Mouse (Mus musculus): ENCODE data around the gene Pmel. TPM values are rescaled to one million over a fixed set of nuclear protein-coding genes. Genes with fewer than 3 reads are reported as not detected.
A peak's percentile ranks its signal among the peaks of the same experiment; 100 is the strongest.

Pmel gene
- polyA plus RNA-seq, 1 experiment from 2014 or later, result 0.87 TPM

GRCm38 (mm10) chr10:128743235-128743634, 39.2 kb downstream of the Pmel start:
- DNase-seq (ENCODE audit: low spot score) (no peak), ATAC-seq (ENCODE audit: insufficient number of reproducible peaks, low FRiP score, low TSS enrichment, low read depth) (no peak)
- peak overlapping the region; percentile 54 for H3K4me3 ChIP-seq (ENCODE audit: low read depth, low read length)
- no peaks in the 10 kb centered on the region for H3K36me3 ChIP-seq (ENCODE audit: control insufficient read depth, insufficient read depth, low read length)
- H3K4me2 ChIP-seq (ENCODE audit: low read depth, severe bottlenecking), result peak overlapping the region; percentile 71
- peaks cover 15% of the 10 kb centered on the region for H3K27me3 ChIP-seq (ENCODE audit: control insufficient read depth, insufficient read depth, low read length)
- H3K4me1 ChIP-seq (ENCODE audit: control insufficient read depth, insufficient read depth, low read length), result peaks cover 8% of the 10 kb centered on the region
- peak overlapping the region; percentile 75 for H3K9ac ChIP-seq (ENCODE audit: low read length)
- no peaks in the 10 kb centered on the region for H3K9me3 ChIP-seq (ENCODE audit: control insufficient read depth, low read length)
- no peak overlapping the region for H3K27ac ChIP-seq (replicated peaks; ENCODE audit: low read depth, low read length)
- WGBS, result 6% methylated on average over 7 of the region's 7 CpGs

DNA sequence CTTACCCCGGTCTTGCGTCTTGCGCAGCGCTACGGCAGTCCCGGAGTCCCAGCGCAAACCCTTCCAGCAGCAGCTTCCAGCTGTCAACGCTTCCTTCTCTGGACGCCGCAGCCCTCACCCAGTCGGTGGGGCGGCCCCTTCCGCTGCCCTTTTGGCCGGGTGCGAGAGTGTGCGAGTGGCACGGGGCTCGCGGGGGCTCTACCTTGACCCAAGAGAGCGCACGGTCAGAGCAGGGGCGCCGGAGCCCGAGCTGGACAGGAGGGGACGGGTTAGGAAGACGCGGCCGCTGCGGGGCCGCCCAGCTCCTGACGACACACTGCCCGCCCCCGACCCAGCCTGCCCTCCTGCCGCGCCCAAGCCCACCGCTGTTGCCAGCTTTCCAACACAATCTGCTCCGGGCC, 39.8 kb downstream of the Pmel start:
- Histone ChIP-seq H3K4me3 (ENCODE audit: low read depth, low read length) (peak overlapping the region; percentile 54), H3K27me3 (ENCODE audit: control insufficient read depth, insufficient read depth, low read length) (peaks cover 15% of the 10 kb centered on the region), H3K27ac (replicated peaks; ENCODE audit: low read depth, low read length) (no peak overlapping the region), H3K9me3 (ENCODE audit: control insufficient read depth, low read length) (no peaks in the 10 kb centered on the region), H3K9ac (ENCODE audit: low read length) (peak overlapping the region; percentile 75), H3K4me2 (ENCODE audit: low read depth, severe bottlenecking) (peak overlapping the region; percentile 71), H3K4me1 (ENCODE audit: control insufficient read depth, insufficient read depth, low read length) (peaks cover 8% of the 10 kb centered on the region), H3K36me3 (ENCODE audit: control insufficient read depth, insufficient read depth, low read length) (no peaks in the 10 kb centered on the region)
- ATAC-seq (ENCODE audit: insufficient number of reproducible peaks, low FRiP score, low TSS enrichment, low read depth) (no peak), DNase-seq (ENCODE audit: low spot score) (peak; percentile 70)
- WGBS, result under 1% methylated on average over 29 of the region's 37 CpGs

DNA sequence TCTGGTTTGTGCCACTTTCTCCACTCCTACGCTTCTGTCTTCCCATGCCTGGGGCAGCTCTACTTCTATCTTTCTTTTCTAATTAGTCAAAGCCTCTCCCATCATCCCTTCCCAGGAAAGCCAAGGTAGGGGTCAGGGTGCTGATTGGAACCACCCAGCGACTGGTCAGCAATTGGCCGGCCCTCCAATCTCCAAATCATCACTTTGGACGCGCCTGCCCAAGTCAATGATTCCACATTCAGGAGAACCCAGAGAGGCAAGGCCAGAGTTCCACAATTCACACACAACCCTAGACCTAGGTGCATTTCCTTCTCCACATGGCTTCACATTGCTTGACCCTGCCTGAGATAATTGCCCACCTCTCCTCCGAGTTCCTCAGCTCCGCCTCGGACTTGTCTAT, 40.2 kb downstream of the Pmel start:
- Histone ChIP-seq H3K36me3 (ENCODE audit: control insufficient read depth, insufficient read depth, low read length) (no peaks in the 10 kb centered on the region), H3K9me3 (ENCODE audit: control insufficient read depth, low read length) (no peaks in the 10 kb centered on the region), H3K4me1 (ENCODE audit: control insufficient read depth, insufficient read depth, low read length) (peaks cover 8% of the 10 kb centered on the region), H3K4me2 (ENCODE audit: low read depth, severe bottlenecking) (peak overlapping the region; percentile 71), H3K9ac (ENCODE audit: low read length) (peak overlapping the region; percentile 75), H3K27me3 (ENCODE audit: control insufficient read depth, insufficient read depth, low read length) (peaks cover 15% of the 10 kb centered on the region), H3K4me3 (ENCODE audit: low read depth, low read length) (peak overlapping the region; percentile 54), H3K27ac (replicated peaks; ENCODE audit: low read depth, low read length) (no peak overlapping the region)
- ATAC-seq (ENCODE audit: insufficient number of reproducible peaks, low FRiP score, low TSS enrichment, low read depth) (no peak), DNase-seq (ENCODE audit: low spot score) (peak; percentile 26)
- 18% methylated on average over 8 of the region's 8 CpGs for WGBS

DNA sequence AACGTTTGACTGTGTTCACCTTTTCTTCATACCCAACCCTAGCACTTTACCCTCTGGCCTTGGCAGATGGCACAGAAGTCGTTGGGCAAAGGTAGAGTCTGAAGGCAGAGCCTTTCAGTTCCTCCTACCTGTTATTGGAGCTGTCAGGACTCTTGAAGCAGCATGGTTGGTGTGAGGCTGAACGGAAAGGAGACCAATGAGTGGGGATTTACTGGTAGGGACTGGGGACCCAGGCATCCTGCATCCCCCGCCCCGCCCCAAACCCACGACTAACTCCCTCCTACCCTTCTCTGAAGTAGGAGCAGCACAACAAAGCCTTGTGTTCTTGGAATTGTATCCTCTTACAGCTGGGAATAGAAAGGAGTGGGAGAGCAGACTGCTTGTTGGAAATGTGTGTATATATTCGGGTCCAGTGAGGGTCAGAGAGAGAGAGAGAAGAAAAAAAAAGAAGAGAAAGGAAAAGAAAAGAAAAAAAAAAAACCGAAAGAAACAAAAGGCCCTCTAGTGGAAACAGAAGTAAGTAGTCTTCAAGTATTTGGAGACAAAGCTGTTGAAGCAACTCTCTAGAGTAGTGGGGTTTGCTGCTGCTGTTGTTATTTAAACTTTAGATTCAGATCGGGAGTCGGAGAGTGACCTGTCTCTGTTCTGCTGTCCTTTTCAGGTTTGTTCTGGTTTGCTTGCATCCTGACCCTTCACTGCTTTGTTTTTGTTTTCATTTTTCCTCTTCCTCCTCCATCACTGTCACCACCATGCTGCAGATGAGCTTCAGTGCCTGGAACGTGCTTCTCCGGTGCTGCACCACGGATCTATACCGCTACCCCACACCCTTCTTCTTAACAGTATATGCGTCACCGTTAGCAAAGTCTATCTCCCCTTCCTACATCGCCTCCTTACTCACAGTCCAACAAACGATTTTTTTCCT, 40.9 kb downstream of the Pmel start, which contains the start of gene Dgka:
Gene Dgka (minus strand): TSS at position 176 of the 922 bp plus-strand sequence.
- Histone ChIP-seq H3K27me3 (ENCODE audit: control insufficient read depth, insufficient read depth, low read length) (peaks cover 15% of the 10 kb centered on the region), H3K9ac (ENCODE audit: low read length) (peak within 1 kb of the TSS; percentile 75), H3K4me1 (ENCODE audit: control insufficient read depth, insufficient read depth, low read length) (peaks cover 8% of the 10 kb centered on the region), H3K9me3 (ENCODE audit: control insufficient read depth, low read length) (no peaks in the 10 kb centered on the region), H3K4me2 (ENCODE audit: low read depth, severe bottlenecking) (peak within 1 kb of the TSS; percentile 71), H3K36me3 (ENCODE audit: control insufficient read depth, insufficient read depth, low read length) (no peaks in the 10 kb centered on the region), H3K4me3 (ENCODE audit: low read depth, low read length) (peak within 1 kb of the TSS; percentile 54), H3K27ac (replicated peaks; ENCODE audit: low read depth, low read length) (no peak within 1 kb of the TSS)
- ATAC-seq (ENCODE audit: insufficient number of reproducible peaks, low FRiP score, low TSS enrichment, low read depth), result no peak
- WGBS, result 21% methylated on average over 18 of the region's 18 CpGs
- DNase-seq (ENCODE audit: low spot score), result peak; percentile 29

DNA sequence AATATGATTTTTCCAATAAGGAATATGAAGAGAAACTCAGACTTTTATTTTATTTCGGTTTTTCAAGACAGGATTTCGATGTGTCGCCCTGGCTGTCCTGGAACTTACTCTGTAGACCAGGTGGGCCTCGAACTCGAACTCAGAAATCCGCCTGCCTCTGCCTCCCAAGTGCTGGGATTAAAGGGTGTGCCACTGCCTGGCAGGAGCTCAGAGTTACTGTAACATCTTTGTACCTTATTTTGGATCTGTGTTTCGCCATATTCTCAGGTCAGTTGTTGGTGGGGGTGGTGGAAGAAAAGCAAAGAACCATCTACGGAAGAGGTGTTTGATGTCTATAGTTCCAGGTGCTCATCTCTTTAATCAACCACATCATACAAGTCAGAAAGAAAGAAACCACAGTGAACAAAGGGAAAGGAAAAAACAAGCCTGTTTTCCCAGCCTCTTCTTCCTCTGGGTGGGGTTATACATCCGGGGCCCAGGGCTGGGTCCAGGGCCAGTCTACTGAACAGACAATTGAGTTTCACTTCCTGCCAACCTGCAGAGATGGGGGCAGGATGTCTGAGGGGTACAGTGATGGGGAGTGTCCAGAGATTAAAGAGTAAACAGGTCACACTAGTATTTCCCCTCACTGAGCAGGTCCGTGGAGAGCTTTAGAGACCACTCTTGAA, 42.1 kb downstream of the Pmel start:
- H3K27me3 ChIP-seq (ENCODE audit: control insufficient read depth, insufficient read depth, low read length), result peaks cover 15% of the 10 kb centered on the region
- 93% methylated on average over 10 of the region's 10 CpGs for WGBS
- no peak overlapping the region for H3K4me3 ChIP-seq (ENCODE audit: low read depth, low read length)
- no peak overlapping the region for H3K4me2 ChIP-seq (ENCODE audit: low read depth, severe bottlenecking)
- no peak overlapping the region for H3K27ac ChIP-seq (replicated peaks; ENCODE audit: low read depth, low read length)
- H3K36me3 ChIP-seq (ENCODE audit: control insufficient read depth, insufficient read depth, low read length), result no peaks in the 10 kb centered on the region; the same call in 1 of the 2 replicates
- H3K9me3 ChIP-seq (ENCODE audit: control insufficient read depth, low read length), result no peaks in the 10 kb centered on the region
- no peak for ATAC-seq (ENCODE audit: insufficient number of reproducible peaks, low FRiP score, low TSS enrichment, low read depth)
- no peak overlapping the region for H3K9ac ChIP-seq (ENCODE audit: low read length)
- DNase-seq (ENCODE audit: low spot score), result no peak
- H3K4me1 ChIP-seq (ENCODE audit: control insufficient read depth, insufficient read depth, low read length), result peaks cover 8% of the 10 kb centered on the region

GRCm38 (mm10) chr10:128746972-128747645, 43.1 kb downstream of the Pmel start:
- WGBS, result 47% methylated on average over 9 of the region's 9 CpGs
- Histone ChIP-seq H3K9me3 (ENCODE audit: control insufficient read depth, low read length) (no peaks in the 10 kb centered on the region), H3K4me1 (ENCODE audit: control insufficient read depth, insufficient read depth, low read length) (peaks cover 8% of the 10 kb centered on the region), H3K4me2 (ENCODE audit: low read depth, severe bottlenecking) (peak overlapping the region; percentile 73), H3K9ac (ENCODE audit: low read length) (peak overlapping the region; percentile 80), H3K36me3 (ENCODE audit: control insufficient read depth, insufficient read depth, low read length) (no peaks in the 10 kb centered on the region; the same call in 1 of the 2 replicates), H3K27ac (replicated peaks; ENCODE audit: low read depth, low read length) (peak overlapping the region; percentile 89), H3K4me3 (ENCODE audit: low read depth, low read length) (peak overlapping the region; percentile 61), H3K27me3 (ENCODE audit: control insufficient read depth, insufficient read depth, low read length) (peaks cover 12% of the 10 kb centered on the region)
- no peak for ATAC-seq (ENCODE audit: insufficient number of reproducible peaks, low FRiP score, low TSS enrichment, low read depth)
- no peak for DNase-seq (ENCODE audit: low spot score)

GRCm38 (mm10) chr10:128747646-128748251, 43.8 kb downstream of the Pmel start, which contains the start of gene Pym1:
Gene Pym1 (plus strand): TSS chr10:128747889.
- Histone ChIP-seq H3K9me3 (ENCODE audit: control insufficient read depth, low read length) (no peaks in the 10 kb centered on the region), H3K4me2 (ENCODE audit: low read depth, severe bottlenecking) (peak within 1 kb of the TSS; percentile 73), H3K4me3 (ENCODE audit: low read depth, low read length) (peak within 1 kb of the TSS; percentile 61), H3K4me1 (ENCODE audit: control insufficient read depth, insufficient read depth, low read length) (peaks cover 8% of the 10 kb centered on the region), H3K36me3 (ENCODE audit: control insufficient read depth, insufficient read depth, low read length) (no peaks in the 10 kb centered on the region; the same call in 1 of the 2 replicates), H3K9ac (ENCODE audit: low read length) (peak within 1 kb of the TSS; percentile 80), H3K27me3 (ENCODE audit: control insufficient read depth, insufficient read depth, low read length) (peaks cover 8% of the 10 kb centered on the region), H3K27ac (replicated peaks; ENCODE audit: low read depth, low read length) (peak within 1 kb of the TSS; percentile 89)
- DNase-seq (ENCODE audit: low spot score), result peak; percentile 81
- peak; percentile 55 for ATAC-seq (ENCODE audit: insufficient number of reproducible peaks, low FRiP score, low TSS enrichment, low read depth)
- under 1% methylated on average over 36 of the region's 36 CpGs for WGBS

All from limb, embryonic 11.5 days (tissue).